Mouse (Mus musculus): ENCODE measurements around the gene Homer3.

The Homer3 gene

GRCm38 (mm10) chr8:70282603-70283135 is at the start of gene Homer3:
Gene Homer3 (plus strand): TSS chr8:70282827.
- peak; percentile 80 for DNase-seq (ENCODE audit: low read depth in 2 of 2, low spot score in 2 of 2)

GRCm38 (mm10) chr8:70233606-70234005 is 49.0 kb upstream of the Homer3 start:
- DNase-seq (ENCODE audit: low read depth in 2 of 2, low spot score in 2 of 2) = no peak

- peak; percentile 91 to 93 for DNase-seq (ENCODE audit: low read depth in 2 of 2, low spot score in 2 of 2)
Measured at GRCm38 (mm10) chr8:70234080-70234780, 48.4 kb upstream of the Homer3 start, which contains the start of the genes Sugp2 and Armc6. Gene Sugp2 (plus strand): TSS chr8:70234226. Gene Armc6 (minus strand): TSS chr8:70234466.

- DNase-seq (ENCODE audit: low read depth in 2 of 2, low spot score in 2 of 2) = no peak
Measured at GRCm38 (mm10) chr8:70234781-70235128, 47.9 kb upstream of the Homer3 start.

GRCm38 (mm10) chr8:70237842-70238241 is 44.8 kb upstream of the Homer3 start:
- no peak for DNase-seq (ENCODE audit: low read depth in 2 of 2, low spot score in 2 of 2)

GRCm38 (mm10) chr8:70240642-70241041 is 42.0 kb upstream of the Homer3 start:
- DNase-seq (ENCODE audit: low read depth in 2 of 2, low spot score in 2 of 2) = no peak

- no peak for DNase-seq (ENCODE audit: low read depth in 2 of 2, low spot score in 2 of 2)
Measured at GRCm38 (mm10) chr8:70246622-70247021, 36.0 kb upstream of the Homer3 start.

- DNase-seq (ENCODE audit: low read depth in 2 of 2, low spot score in 2 of 2) = no peak
Measured at GRCm38 (mm10) chr8:70247841-70248240, 34.8 kb upstream of the Homer3 start.

- no peak for DNase-seq (ENCODE audit: low read depth in 2 of 2, low spot score in 2 of 2)
Measured at GRCm38 (mm10) chr8:70254628-70255027, 28.0 kb upstream of the Homer3 start.

GRCm38 (mm10) chr8:70257456-70257855 is 25.2 kb upstream of the Homer3 start:
- DNase-seq (ENCODE audit: low read depth in 2 of 2, low spot score in 2 of 2) = no peak

- no peak for DNase-seq (ENCODE audit: low read depth in 2 of 2, low spot score in 2 of 2)
Measured at GRCm38 (mm10) chr8:70258600-70258999, 24.0 kb upstream of the Homer3 start.

GRCm38 (mm10) chr8:70259043-70259442 is 23.6 kb upstream of the Homer3 start:
- DNase-seq (ENCODE audit: low read depth in 2 of 2, low spot score in 2 of 2) = no peak

GRCm38 (mm10) chr8:70267674-70268073 is 15.0 kb upstream of the Homer3 start:
- DNase-seq (ENCODE audit: low read depth in 2 of 2, low spot score in 2 of 2) = no peak

GRCm38 (mm10) chr8:70268311-70268710 is 14.3 kb upstream of the Homer3 start:
- no peak for DNase-seq (ENCODE audit: low read depth in 2 of 2, low spot score in 2 of 2)

GRCm38 (mm10) chr8:70268799-70269565 is 13.6 kb upstream of the Homer3 start:
- DNase-seq (ENCODE audit: low read depth in 2 of 2, low spot score in 2 of 2) = peak in 1 of 2 experiments; percentile 20

GRCm38 (mm10) chr8:70272949-70273348 is 9.7 kb upstream of the Homer3 start:
- DNase-seq (ENCODE audit: low read depth in 2 of 2, low spot score in 2 of 2) = no peak

- DNase-seq (ENCODE audit: low read depth in 2 of 2, low spot score in 2 of 2) = no peak
Measured at GRCm38 (mm10) chr8:70274350-70274749, 8.3 kb upstream of the Homer3 start.

GRCm38 (mm10) chr8:70276476-70276875 is 6.2 kb upstream of the Homer3 start:
- DNase-seq (ENCODE audit: low read depth in 2 of 2, low spot score in 2 of 2) = no peak

GRCm38 (mm10) chr8:70278175-70278574 is 4.5 kb upstream of the Homer3 start:
- no peak for DNase-seq (ENCODE audit: low read depth in 2 of 2, low spot score in 2 of 2)

GRCm38 (mm10) chr8:70279266-70279665 is 3.4 kb upstream of the Homer3 start:
- DNase-seq (ENCODE audit: low read depth in 2 of 2, low spot score in 2 of 2) = no peak

- DNase-seq (ENCODE audit: low read depth in 2 of 2, low spot score in 2 of 2) = no peak
Measured at GRCm38 (mm10) chr8:70281001-70281400, 1.6 kb upstream of the Homer3 start.

Measured in CD8-positive naive resting alpha-beta T cell, adult 2 months (primary cell).